Mouse (Mus musculus) c-Kit-positive CD71-negative TER-119-negative erythroid progenitor cells, embryonic 14.5 days (primary cell): ENCODE measurements at regions not wholly inside any gene's neighbourhood (a gene's known extent, or its start where the extent isn't known, plus 50 kb on each side); places are given as distances from the start of the nearest gene placed in this dataset.

Experiments used
- DNase-seq: peaks from one replicate; pipeline ENCODE4 v3.0.0-alpha.2; 2013; ENCODE audit warnings: low read depth

DNA sequence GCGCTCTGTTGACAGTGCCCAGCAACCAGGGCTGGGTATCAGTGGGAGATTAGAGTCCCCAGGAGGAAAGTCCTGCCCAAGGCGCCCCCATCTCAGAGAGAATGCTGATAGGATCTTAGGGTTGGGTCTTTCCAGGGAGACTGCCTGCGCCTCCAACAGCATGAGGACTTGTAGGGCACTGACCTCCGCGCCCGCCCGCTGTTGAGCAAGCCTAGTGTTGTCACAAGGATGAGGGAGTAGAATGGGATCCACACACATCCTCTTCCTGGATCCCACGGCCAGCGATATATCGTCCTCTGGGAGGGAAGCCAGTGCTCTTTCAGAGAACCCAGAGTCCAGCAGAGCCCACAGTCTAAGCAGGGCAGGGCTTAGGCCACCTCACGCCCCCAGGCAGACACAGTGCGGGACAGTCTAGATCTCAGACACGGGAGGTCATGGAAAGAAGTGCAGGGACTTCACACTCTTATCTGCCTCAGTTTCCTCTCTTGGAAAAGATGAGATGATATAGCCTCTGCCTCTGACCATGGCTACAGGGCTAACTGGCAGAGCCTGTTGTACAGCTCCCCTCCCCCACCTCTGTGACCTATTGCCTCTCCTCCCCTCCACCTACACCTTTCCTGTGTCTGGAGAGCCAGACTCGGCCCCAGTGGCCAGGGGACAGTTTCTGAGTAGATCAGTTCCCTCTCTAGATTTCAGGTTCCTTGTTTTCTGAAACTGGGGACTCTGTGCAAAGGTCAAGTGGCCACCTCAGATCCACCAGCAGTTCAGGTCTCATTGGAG, 52.0 kb upstream of the Dusp5 start:
- no peak for DNase-seq

DNA sequence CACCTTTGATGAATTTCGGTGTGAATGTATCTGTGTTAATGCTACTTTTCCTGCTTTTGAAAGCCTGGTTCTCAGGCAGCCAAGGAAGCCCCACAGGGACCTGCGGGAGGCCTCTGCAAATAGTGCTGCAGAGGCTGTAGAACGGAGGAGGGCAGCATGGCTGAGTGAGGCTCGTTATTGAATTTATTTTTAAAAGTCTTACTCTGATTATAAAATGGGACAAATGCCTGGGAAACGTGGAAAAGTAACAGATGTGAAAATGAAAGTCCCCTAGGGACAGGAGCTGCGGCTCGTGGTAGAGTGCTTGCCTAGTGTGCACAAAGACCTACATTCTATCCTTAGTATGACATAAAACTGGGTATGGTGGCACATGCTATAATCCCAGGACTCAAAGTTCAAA, 59.7 kb upstream of the Dusp5 start:
- DNase-seq, result no peak

DNA sequence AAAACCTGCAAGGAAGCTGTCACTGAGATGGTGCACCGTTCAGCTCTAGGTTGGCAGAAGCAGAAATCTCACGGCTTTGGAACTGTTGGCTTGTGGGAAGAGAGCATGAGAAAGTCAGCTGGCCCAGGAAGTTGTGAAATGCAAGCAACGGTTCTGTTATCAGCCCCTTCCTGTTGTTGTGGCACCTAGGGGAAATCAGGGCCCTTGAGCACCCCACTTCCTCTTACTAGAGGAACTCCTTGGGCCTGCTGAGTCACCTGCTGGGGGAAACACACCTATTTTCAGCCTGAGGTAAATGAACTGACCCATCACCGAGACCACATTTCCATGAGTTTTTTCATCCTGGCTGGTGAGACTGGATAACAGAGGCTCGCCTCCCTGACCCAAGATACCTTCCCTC, 64.2 kb upstream of the Dusp5 start:
- peak; percentile 64 for DNase-seq

DNA sequence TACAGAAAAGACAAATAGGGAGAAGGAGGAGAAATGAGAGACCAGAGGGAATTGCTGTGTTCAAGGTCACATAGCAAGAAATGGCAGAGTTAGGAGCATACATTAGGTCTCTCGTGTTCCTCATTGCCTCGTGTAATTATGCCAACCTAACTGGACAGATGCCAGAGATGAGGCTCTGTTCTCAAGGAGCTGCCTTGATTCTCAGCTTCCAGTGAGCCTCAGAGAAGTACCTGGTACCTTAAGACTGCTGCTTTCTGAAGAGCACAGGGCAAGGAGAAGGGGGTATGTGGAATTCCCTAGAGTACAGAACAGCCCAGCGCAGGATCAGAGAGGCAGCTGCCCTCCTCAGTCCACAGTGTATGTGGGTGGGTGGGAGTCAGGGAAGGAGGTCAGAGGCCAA, 64.8 kb upstream of the Dusp5 start:
- DNase-seq, result no peak

DNA sequence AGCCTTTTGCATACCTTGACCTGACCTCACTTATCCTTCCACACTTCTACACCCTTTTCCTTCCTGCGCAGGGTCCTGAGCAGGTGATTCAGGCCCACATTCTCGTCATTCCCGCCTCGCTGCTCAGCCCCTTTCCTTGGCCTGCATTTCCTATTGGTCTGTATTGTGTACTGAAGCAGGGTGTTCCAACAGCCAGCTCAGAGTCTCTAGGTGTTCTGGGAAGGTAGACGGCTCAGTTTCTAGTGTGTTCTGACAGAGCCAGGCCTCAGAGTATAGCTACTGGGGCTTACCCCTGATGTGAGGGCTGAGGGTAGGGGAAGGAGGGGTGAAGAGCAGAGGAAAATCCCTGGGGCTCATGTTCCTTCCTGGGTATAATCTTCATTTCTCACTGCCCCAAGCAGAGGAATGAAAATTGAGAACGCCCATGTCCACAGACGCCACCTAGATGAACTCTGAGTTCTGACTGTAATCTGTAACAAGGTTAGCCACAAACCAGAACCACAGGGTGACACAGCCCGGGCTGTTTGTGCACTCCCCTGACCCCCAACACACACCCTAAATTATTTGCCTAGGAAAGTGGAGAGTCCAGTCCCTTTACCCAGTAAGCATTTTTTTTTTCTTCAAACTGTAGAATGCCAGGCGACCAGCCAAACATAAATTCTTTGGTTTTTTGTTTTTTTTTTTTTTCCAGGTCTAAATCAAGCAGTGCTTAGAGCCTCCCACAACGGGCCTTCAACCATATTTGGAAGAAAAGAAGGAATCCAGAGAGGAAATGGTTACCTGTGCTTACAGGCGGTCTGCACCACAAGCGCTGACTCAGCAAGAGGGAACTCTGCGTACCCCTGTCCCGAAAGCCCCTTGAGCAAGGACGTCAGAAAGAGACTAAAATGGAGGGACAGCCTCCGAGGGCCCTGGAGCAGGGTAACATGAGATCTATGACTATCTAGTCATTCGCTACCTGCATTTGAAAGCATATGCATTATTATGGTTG, 67.6 kb upstream of the Dusp5 start:
- DNase-seq, result no peak

DNA sequence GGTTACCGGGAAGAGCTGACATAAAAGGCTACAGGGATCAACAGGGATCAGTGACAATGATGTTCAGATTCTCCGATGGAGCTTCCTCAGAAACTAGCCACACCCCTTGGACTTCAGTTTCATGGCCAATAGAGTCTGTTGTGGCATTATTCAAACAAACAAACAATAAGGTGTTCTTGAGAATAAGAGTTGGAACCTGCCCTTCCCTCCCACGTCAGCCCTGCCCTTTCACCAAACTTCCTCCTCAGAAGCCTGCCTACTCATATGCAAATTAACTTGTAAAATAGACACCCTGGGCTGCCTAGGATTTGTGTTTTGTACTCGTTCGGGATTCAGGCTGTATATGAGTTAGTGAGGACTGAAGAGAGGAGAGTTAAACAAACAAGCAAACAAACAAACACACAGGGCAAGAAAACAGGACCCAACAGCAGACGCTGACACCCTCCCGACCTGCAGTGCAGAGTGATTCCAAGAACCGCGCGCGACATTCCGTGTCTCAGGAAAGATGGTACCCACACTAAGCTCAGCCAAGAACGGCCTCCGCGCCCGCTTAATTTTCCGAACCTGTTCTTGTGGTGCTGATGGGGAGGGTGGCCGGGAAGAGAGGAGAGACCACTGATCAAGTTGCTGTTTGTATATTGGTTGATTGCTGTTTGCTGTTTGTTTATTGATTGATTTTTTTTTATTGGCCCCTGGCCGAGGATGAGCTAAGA, 68.4 kb upstream of the Dusp5 start:
- DNase-seq, result no peak

DNA sequence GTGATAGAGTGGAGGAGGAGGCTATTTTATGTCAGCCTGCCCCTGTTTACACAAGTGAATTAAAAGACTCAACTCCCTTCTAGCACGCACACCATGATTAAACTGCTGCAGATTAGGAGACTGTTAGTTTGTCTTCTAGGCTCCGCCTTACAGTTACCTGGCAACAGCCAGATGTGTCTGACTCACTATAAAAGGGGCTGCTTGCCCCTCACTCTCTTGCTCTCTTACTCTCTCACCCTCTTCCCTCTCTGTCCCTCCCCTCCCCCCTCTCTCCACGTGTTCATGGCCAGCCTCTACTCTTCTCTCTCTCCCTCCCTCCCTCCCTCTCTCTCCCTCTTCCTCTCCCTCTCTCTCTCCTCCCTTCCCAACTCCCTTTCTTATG, 69.0 kb upstream of the Smndc1 start:
- DNase-seq, result no peak

DNA sequence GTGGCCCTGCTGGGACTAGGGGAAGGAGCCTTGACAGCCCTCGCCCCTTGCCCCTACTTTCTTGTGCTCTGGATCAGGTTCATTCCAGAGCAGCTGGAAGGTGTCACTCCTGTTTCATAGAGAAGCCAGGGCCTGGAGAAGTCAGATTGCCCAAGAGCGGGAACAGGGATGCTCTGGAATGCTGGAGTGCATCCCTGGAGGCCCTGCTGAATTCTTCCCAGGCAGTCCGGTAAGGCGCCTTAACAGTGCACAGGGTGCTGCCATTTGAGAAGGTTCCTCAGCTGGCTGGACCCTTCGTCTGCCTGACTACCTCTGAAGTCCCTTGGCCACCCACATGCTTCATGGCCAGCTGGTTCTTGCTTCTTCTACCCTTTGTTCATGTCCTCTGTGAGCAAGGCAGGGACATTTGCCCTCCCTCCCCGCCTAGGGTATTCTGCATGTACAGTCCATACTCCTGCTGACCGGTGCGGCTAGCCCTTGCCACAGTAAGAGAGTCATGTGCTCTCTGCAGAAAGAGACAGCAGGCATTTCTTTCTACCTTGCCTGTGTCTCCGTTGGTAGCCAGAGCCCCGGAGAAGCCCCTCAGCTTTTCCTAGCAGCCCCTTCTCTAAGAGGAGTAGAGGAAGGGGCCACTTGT, 68.5 kb upstream of the Smndc1 start:
- no peak for DNase-seq

DNA sequence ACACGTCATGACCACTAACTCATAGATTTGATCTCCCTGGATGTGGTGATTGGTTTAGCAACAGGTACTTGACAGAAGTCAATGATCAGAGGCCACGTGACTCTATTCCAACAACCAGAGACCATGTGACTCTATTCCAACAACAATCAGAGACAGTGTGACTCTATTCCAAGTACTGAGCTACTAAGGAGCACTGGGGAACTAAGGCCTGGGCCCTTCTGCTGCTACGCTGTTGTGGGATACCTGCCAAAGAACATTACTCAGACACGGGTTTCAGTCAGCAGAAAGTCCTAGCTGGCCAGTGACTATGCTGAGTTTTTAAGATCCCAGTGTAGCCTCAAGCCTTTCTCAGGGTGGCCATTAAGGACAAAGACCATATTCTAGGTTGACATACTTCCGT, 66.3 kb upstream of the Smndc1 start:
- no peak for DNase-seq

DNA sequence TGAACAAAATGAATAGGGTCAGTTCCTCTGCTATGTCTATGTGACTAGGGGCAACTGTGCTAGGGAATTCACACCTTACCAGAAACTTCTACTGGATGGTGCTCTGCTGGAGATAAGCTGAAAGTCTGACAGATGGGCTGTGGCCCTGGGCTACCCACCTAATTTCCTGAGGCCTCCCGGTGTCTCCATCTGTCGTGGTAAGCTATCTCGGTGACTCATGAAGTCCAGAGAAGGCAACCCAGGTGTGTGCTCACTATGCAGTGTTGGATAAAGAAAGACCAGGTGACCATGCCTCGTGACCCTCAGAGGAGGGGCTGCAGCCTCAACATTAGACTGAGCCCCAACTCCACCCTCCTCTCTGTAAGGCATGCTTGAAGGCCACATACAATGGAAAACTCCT, 64.2 kb upstream of the Smndc1 start:
- no peak for DNase-seq

DNA sequence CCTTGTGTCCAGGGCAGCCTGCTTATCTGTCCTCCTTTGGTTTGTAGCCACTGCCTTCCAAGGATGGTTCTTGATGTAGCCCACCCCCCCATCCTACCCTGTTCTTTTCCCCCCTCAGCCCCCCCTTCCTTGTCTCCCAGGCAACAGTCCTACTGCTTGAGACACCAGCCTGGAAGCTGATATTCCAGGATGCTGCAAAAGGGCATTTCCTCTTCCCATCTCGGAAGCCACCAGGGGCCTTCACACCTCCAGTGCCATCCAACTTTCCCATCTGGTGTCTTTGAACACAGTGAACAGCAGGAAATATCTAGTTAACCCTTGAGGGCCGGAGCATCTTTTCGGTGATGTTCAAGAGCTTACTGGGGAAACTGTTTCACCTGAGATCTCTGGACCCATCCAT, 63.7 kb upstream of the Smndc1 start:
- DNase-seq, result no peak

DNA sequence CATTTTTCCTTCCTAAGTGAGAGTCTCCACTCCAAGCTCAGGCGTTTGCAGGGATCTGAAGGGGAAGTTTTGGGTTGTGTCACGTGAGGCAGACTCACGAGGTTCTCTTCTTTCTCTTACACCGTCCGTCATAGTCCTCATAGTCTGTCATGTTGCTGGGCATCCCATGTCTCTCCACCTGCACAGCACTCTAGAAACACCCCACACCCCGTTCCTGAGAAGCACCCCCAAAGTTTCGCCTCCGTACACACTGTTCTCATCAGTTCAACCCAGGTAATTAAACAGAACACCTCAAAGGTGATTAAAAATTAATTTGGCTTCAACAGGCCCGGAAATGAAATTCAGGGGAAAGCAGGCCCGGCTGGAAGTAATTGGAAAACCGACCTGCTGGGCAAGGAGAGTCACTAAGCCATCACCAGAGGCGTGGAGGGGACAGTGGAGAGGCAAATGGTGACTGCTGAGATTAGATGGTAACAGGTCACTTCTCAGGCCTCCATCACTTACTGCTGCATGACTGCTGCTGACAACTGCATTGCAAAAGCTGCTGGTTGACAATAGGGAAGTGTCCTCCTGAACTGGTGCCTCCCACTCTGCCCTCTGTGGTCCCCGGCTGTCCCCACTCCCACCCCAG, 63.1 kb upstream of the Smndc1 start:
- no peak for DNase-seq

DNA sequence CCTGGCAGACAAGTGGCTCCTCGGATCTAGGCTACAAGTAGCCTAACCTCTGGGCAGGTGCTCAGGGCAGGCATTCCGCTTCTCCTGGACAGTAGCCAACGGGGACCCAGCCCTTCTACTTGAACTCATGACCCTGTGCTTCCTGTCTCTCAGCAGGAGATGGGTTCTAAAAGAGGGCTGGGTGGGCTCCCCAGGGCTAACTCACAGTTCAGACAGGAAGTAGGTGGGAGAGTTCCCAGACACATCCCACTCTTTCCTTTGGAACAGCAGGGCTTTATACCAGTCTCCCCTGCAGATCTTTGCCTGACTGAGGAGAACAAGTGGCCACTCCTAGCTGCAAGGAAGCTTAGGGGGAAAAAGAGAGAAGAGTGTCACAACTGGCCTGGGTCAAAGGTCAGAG, 62.0 kb upstream of the Smndc1 start:
- no peak for DNase-seq

DNA sequence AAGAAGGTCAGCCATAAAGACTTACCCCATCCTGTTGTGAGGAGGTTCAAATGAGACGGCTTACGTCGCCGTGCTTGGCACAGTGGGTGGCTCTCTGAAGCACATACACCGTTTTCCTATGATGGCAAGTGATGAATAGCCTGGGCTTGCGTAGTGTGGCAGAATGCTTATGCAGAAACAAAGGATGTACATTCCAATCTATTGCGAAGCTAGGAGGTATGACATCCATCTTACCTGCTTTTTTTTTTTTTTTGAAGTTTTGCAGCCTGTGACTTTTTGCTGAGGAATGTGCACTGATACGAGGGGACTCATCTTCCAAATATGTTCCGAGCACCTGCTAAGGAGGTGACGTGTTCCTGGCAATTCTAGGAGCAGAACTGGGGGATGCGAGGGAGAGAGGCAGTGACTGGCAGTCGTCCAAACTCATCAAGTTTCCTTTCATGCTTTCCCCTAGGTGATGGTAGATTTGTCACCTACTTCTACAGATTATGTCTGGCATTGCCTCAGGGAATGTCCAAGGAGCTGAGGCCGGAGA, 61.1 kb upstream of the Smndc1 start:
- DNase-seq, result no peak

DNA sequence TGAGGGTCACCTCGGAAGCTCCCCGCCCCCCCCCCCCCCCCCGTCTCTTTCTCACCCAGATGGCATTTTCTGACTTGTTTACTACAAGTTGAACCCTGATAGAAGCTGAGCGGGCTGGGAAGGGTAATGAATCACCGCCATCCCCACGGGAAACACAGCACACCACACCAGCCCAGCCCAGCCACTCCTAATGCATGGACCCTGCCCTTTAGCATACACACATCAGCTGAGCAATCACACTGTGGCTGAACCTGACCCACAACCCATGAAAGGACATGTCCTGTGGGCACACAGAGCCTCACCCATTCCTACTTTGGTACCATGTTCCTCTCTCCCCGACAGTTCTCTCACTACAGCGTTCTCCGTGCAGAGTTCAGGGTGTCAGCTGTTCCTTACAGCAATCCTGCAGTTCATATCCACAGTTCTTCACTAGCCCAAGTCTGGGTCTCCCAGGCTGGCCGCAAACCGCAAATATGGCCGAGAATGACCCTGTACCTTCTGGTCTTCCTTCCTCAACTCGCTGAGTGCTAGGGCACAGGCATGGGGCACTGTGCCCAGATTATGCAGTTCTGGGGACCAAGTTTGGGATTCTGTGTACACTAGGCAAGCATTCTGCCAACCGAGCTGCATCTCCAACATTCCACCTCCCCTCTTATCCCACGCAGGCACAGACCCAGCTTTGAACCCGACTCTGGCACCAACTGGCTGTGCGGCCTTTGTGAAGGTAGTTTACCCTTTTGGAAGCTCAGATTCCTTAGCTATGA, 60.4 kb upstream of the Smndc1 start:
- DNase-seq, result no peak

DNA sequence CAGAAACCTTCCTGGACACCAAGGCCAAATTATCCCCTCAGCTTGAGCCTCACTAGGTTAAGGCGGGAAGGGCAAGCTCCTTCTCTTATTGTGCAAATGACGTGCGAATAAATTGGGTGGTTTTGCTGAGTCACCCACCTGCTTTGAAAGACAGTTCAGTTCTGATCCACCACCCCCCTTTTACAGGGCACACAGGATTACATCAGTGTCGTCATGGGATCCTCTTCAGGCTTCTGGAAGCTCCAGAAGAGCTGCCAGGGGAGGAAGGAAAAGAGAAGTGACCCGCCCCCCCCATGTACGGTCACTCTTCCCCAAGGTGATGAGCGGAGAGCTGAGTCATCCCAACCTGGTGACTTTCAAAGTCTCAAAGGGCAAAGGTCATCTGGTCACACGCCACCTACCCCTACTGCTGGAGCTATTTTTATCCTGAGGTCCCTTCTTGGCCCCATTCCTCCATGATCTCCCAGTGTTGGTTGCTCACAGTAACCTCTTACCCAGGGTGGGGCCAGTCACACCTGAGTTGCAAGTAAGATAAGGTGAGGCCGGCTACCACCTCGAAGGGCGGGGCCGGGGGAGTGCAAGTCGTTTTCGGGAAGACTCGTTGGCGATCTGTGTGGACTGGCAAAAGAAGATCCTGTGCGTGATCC, 58.9 kb upstream of the Smndc1 start:
- no peak for DNase-seq

DNA sequence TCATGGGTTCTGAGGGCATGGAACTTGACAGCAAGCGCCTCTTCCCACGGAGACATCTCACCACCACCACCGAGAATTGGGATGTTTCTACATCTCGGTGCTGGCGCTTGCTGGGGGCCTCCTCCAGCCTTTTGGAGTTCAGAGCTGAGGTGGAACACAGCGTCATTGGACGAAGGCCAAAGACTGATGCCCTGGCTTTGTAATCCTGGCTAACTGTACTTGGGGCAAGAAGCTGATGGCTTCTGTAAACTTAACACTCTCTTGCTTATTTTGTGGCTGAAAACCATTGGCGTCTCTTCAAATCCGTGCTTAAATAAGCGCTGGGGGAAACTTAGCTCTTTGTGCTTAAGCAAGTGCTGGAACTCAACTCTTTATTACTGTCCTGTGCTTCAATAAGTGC, 57.8 kb upstream of the Smndc1 start:
- no peak for DNase-seq

DNA sequence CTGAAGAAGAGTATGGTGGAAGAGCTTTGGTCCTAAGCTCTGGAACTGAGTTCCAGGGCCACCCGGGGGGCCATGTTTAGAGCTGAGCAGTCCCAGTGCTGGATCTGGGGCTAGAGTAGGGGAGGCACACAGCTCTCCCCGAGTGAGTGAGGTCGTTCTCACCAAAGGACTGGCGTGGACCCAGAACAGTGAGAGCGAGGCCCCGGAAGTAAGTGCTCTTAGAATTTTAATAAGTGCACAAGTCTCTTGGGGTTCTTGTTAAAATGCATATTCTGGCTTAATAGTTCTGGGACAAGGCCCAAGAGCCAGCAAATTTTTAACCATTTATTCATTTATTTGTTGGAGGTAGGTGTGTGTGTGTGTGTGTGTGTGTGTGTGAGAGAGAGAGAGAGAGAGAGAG, 57.4 kb upstream of the Smndc1 start:
- no peak for DNase-seq

DNA sequence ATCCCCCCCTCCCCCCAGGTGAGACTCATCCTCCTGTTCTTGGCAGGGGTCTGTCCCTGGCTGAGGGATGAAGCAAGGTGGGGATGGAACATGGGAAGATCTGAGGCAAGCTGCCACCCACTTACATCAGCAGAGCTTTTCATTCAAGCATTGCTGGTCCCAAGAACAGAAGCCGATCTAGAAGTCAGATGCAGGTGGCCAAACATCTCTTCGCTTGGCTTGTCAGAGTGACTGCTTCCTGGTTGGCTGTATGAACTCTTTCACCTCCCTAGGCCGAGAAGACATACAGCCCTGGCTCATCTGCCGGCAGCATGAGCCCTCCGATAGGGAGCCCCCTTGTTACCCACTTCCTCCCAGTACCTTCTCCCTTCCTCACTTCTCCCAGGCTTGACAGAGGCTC, 55.8 kb upstream of the Smndc1 start:
- DNase-seq, result no peak

DNA sequence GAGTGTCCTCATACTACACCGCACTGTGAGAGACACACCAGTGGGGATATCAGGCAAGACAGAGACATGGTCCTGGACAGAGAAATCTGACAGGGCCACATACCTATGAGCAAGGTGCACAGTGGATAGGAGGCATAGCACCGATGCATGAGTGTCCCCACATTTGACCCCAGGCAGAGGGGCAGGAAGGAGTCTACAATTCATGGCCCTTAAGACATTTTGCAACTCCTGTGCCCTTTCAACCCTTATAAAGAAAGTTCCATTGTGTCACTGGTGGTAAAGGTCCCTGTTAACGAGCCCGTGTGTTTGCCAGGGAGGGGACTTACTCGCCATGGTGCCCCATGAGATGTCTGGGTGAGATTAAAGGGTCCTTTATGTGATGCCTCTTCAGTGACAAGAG, 54.3 kb upstream of the Smndc1 start:
- no peak for DNase-seq
